Mouse (Mus musculus): ENCODE data around the gene Cacna2d2. TPM values are rescaled to one million over a fixed set of nuclear protein-coding genes. Genes with fewer than 3 reads are reported as not detected.

Gene Cacna2d2
- polyA plus RNA-seq, 1 experiment from 2014 or later, result 1.1 TPM

DNA sequence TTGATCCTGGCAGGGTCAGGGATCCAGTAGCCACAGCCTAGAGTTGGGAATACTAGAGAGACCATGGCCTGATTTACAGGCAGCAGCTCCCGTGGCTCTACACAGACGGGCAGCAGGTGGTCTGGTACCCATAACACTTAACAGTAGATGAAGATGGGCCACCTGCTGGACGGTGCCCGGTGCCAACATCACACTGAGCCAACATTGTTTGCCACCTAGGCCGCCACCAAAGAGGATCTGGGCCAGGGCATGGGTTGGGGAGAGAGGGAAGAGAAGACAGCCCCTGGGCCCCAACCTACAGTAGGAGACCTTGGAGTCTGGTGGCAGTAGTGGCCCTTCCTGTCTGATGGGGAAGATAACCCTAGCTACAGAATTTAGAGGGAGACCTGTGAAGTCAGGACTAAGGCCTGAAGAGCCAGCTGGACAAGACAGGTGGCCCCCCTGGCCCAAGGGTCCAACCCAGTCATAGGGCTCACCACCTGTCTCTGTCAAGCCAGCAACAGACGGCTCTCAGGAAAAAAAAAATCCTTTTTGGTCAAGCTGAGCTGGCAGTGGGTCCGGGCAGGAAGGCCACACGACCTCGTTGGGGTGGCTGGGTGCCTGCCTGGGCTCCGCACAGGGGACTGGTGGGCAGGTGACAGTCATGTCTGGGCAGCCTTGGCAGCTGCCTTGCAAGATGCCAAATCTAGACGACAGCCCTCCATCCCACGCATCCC is 102.9 kb downstream of the Cacna2d2 start:
- H3K27ac ChIP-seq, result no peak overlapping the region
- H3K36me3 ChIP-seq, result no peaks in the 10 kb centered on the region
- no peaks in the 10 kb centered on the region for H3K9me3 ChIP-seq
- H3K4me2 ChIP-seq (replicated peaks), result no peak overlapping the region
- no peak overlapping the region for H3K4me3 ChIP-seq
- H3K27me3 ChIP-seq, result 0 out of 2 replicates have a peak, but pooled peaks cover 7% of the 10 kb centered on the region
- H3K4me1 ChIP-seq, result peaks cover 4% of the 10 kb centered on the region; the same call in 1 of the 2 replicates
- H3K9ac ChIP-seq, result no peak overlapping the region
- 90% methylated on average over 12 of the region's 12 CpGs for WGBS
- no peak for ATAC-seq (ENCODE audit: insufficient number of reproducible peaks, insufficient read depth, low FRiP score, low TSS enrichment)

DNA sequence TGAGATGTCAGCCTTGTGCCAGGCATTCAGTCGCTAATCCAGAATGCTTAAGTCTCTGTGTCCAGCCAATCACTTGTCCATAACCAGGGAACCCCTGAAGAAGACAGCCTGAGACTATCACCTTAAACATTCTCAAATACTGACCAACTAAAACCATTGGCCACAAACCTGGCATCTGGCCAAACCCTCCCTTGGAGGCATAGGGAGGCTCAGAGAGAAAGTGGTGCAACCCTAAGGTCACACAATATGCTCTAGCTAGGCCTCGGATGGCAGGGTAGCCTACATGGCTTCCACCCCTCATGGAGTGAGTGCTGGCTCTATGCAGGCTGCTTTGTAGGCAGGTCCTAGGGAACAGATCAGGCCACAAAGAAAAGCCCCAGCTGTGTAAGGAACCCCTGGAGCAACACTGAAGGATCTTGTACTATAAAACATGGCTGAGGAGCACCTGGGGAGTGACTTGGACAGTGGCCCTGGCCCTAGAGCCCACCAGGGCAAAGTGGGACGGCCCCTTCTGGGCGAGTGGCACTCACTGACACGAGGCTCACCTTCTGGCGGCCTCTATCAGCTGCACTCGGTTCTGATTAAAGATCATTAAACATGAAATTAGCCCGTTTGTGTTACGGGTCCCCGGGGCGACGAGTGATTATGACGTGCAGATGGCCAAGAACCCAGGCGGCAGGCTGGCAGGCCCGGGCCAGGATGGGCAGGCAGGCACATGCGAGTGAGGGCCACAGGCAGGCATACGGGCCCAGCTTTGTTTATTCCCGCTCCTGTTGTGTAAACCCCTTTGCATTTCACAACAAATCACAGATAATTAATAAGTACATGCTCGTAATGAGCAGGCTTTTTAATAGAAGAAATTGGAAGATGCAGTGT is 105.5 kb downstream of the Cacna2d2 start:
- Histone ChIP-seq H3K9me3 (no peaks in the 10 kb centered on the region), H3K4me1 (peaks cover 23% of the 10 kb centered on the region), H3K27ac (no peak overlapping the region), H3K36me3 (no peaks in the 10 kb centered on the region), H3K4me2 (replicated peaks) (no peak overlapping the region), H3K9ac (no peak overlapping the region), H3K4me3 (no peak overlapping the region), H3K27me3 (0 out of 2 replicates have a peak, but pooled peaks cover 7% of the 10 kb centered on the region)
- no peak for ATAC-seq (ENCODE audit: insufficient number of reproducible peaks, insufficient read depth, low FRiP score, low TSS enrichment)
- WGBS, result 67% methylated on average over 19 of the region's 19 CpGs

GRCm38 (mm10) chr9:107508266-107508665 is 108.9 kb downstream of the Cacna2d2 start:
- WGBS, result 43% methylated on average over 10 of the region's 10 CpGs
- no peak overlapping the region for H3K9ac ChIP-seq
- H3K36me3 ChIP-seq, result no peaks in the 10 kb centered on the region
- H3K27ac ChIP-seq, result no peak overlapping the region
- H3K4me3 ChIP-seq, result no peak overlapping the region
- H3K27me3 ChIP-seq, result 0 out of 2 replicates have a peak, but pooled peaks cover 7% of the 10 kb centered on the region
- no peak overlapping the region for H3K4me2 ChIP-seq (replicated peaks)
- no peaks in the 10 kb centered on the region for H3K9me3 ChIP-seq
- H3K4me1 ChIP-seq, result peaks cover 46% of the 10 kb centered on the region
- ATAC-seq (ENCODE audit: insufficient number of reproducible peaks, insufficient read depth, low FRiP score, low TSS enrichment), result no peak

DNA sequence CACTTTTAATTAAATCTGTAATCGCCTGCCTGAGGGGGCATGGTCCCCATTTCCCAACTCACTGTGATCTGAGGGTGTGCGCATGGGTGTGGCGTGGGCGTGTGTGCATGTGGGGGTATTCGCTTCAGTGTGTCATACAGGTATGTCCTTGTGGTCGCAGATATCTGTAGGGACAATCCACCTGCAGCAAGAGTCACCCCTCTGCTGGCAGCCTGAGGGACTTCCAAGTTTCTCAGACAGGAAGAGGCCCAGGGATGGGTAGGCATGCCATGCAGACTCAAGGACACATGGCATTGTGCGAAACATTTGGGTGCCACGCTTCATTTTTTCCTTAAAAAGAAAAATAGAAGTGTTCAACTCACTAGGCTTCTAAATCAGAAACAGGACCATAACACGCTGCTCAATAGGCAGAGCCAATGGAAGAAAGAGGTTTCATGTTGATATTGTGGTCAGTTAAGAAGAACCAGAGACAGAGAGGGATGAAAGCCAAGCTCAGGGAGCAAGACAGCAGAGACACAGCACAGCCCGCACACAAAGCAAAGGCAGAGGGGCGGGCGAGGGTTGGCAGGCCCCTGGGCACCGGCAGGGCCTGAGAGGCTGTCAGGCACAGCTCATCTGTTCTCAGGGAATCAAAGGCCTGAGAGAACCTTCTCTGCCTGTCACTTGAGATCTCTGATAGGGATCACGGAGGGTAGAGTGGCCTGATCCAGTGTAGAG is 111.1 kb downstream of the Cacna2d2 start:
- H3K4me1 ChIP-seq, result peaks cover 45% of the 10 kb centered on the region
- H3K27me3 ChIP-seq, result 0 out of 2 replicates have a peak, but pooled peaks cover 7% of the 10 kb centered on the region
- no peaks in the 10 kb centered on the region for H3K36me3 ChIP-seq
- no peak for ATAC-seq (ENCODE audit: insufficient number of reproducible peaks, insufficient read depth, low FRiP score, low TSS enrichment)
- H3K9me3 ChIP-seq, result no peaks in the 10 kb centered on the region
- no peak overlapping the region for H3K4me2 ChIP-seq (replicated peaks)
- peak overlapping the region; percentile 63 for H3K27ac ChIP-seq
- 74% methylated on average over 14 of the region's 14 CpGs for WGBS
- H3K9ac ChIP-seq, result 0 out of 2 replicates have a peak overlapping the region, but pooled peaks have one; percentile 2
- no peak overlapping the region for H3K4me3 ChIP-seq

DNA sequence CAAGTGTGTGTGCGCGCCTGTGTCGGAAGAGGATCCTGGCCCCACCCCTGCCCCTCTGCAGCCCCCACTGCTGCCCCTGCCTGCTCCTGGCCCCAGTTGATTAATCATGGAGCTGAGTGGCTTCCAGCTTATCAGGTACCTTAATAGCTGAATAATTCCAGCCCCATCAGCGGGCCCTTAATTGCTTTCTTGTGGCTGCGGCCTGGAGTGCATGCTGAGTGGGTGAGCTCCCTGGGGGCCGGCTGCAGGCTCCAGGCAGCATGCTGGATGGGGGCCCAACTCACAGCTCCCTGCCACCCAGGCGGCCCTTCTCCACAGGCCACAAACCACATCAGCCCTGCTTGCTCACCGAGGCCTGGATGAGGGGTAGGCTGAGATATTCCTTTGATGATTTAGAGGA is 112.0 kb downstream of the Cacna2d2 start:
- WGBS, result 47% methylated on average over 8 of the region's 8 CpGs
- no peak for ATAC-seq (ENCODE audit: insufficient number of reproducible peaks, insufficient read depth, low FRiP score, low TSS enrichment)

DNA sequence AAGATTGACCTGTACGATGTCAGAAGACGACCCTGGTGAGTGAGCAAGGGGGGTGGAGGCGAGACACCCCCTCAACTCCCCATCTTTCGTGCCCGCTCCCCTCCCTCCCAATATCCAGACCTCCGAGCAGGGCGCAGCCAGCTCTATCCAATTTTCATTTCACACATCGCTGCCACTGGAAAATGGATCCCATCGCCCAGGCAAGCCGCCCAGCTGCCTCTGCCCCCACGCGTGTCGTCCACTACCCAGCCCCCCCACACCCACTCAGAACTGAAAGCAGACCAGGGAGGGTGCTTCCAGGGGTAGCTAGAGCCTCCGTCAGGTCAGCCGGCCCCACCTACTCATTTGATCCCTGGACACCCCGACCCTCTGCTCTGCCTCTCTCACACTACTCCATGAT is 112.9 kb downstream of the Cacna2d2 start:
- Histone ChIP-seq H3K4me1 (peaks cover 42% of the 10 kb centered on the region), H3K36me3 (no peaks in the 10 kb centered on the region), H3K27ac (no peak overlapping the region), H3K27me3 (no peaks in the 10 kb centered on the region), H3K9ac (no peak overlapping the region), H3K9me3 (no peaks in the 10 kb centered on the region), H3K4me2 (replicated peaks) (no peak overlapping the region), H3K4me3 (no peak overlapping the region)
- ATAC-seq (ENCODE audit: insufficient number of reproducible peaks, insufficient read depth, low FRiP score, low TSS enrichment), result no peak
- 74% methylated on average over 16 of the region's 16 CpGs for WGBS

More for the DNA sequence above, 112.0 kb downstream of the Cacna2d2 start:
- H3K27ac ChIP-seq, result peak overlapping the region; percentile 63; the same call in 1 of the 2 replicates
- no peaks in the 10 kb centered on the region for H3K36me3 ChIP-seq
- H3K4me2 ChIP-seq (replicated peaks), result no peak overlapping the region
- H3K27me3 ChIP-seq, result 0 out of 2 replicates have a peak, but pooled peaks cover under 1% of the 10 kb centered on the region
- peaks cover 44% of the 10 kb centered on the region for H3K4me1 ChIP-seq
- H3K4me3 ChIP-seq, result no peak overlapping the region
- no peaks in the 10 kb centered on the region for H3K9me3 ChIP-seq
- H3K9ac ChIP-seq, result no peak overlapping the region

DNA sequence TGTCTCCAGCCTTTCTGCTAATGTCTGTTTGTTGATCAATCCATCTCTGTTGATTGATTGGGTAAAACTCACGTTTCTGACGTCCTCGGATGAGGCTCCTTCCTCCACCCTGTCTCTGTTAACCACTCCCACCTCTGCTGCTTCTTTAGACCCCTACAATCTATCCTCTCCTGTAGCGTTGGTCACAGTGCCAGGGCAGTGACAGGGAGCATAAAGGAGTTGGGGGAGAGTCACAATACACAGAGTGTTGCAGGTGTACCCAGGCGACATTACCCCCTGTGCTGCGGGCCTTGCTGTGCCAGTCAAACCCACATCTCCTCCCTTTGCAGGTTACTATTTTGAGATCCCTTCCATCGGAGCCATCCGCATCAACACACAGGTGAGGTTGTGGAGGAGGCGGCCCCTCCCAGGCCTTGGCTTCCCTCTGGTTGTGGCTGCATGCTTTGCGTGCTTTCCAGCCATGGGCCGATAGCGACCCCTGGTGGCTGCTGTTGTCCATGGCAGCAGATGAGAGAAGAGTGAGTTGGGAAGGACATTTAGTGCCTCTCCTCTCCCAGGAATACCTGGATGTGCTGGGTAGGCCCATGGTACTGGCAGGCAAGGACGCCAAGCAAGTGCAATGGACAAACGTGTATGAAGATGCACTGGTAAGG is 115.0 kb downstream of the Cacna2d2 start:
- 27% methylated on average over 14 of the region's 14 CpGs for WGBS
- H3K9ac ChIP-seq, result no peak overlapping the region
- H3K9me3 ChIP-seq, result no peaks in the 10 kb centered on the region
- H3K4me1 ChIP-seq, result peaks cover 25% of the 10 kb centered on the region
- ATAC-seq (ENCODE audit: insufficient number of reproducible peaks, insufficient read depth, low FRiP score, low TSS enrichment), result no peak
- no peak overlapping the region for H3K4me3 ChIP-seq
- no peak overlapping the region for H3K27ac ChIP-seq
- H3K4me2 ChIP-seq (replicated peaks), result no peak overlapping the region
- no peaks in the 10 kb centered on the region for H3K27me3 ChIP-seq
- no peaks in the 10 kb centered on the region for H3K36me3 ChIP-seq

DNA sequence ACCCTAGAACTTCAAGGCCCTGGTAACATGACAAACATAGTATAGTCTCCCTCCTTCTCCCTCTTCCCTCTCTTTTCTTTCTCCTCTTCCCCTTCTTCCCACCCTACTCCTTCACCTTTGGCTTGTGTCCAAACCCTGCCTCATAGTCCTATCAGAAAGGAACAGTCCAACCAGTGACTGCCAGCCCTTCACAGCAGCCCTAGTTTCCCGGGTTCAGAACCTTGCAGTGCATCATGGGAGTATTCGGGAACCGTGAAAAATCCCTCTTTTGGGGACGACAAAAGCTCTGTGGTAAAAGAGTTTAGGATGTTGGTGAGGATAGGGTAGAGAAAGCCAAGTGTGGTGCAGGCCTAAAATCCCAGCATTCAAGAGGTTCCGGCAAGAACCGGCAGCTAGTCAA is 120.9 kb downstream of the Cacna2d2 start:
- H3K27ac ChIP-seq, result no peak overlapping the region
- no peak overlapping the region for H3K4me3 ChIP-seq
- 65% methylated on average over 6 of the region's 6 CpGs for WGBS
- H3K4me1 ChIP-seq, result peaks cover 22% of the 10 kb centered on the region
- no peak overlapping the region for H3K9ac ChIP-seq
- no peaks in the 10 kb centered on the region for H3K9me3 ChIP-seq
- no peak for ATAC-seq (ENCODE audit: insufficient number of reproducible peaks, insufficient read depth, low FRiP score, low TSS enrichment)
- peaks cover 17% of the 10 kb centered on the region for H3K27me3 ChIP-seq
- no peak overlapping the region for H3K4me2 ChIP-seq (replicated peaks)
- H3K36me3 ChIP-seq, result no peaks in the 10 kb centered on the region

DNA sequence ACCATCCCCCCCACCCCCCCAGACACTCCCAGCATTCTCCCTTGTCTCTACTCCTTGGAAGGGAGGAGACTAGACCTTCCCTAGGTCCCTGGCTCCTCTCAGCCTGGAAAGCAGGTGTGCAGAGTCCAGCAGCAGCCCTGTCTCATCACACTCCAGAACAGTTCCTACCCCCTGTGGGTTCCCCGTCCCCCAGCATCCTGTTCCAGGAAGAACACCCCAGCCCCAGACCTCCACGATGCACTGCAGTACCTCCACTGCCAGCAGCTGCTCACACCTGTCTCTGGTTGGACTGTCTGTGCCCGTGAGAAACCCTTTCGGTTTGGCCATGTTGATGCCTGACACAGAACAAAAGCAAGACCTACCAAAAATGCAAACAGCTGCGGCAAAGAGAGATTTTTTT is 121.8 kb downstream of the Cacna2d2 start:
- 51% methylated on average over 5 of the region's 5 CpGs for WGBS
- Histone ChIP-seq H3K9me3 (no peaks in the 10 kb centered on the region), H3K9ac (no peak overlapping the region), H3K27me3 (peaks cover 26% of the 10 kb centered on the region), H3K36me3 (no peaks in the 10 kb centered on the region), H3K4me2 (replicated peaks) (no peak overlapping the region), H3K4me3 (no peak overlapping the region), H3K27ac (peak overlapping the region; percentile 24; the same call in 1 of the 2 replicates), H3K4me1 (peaks cover 23% of the 10 kb centered on the region)
- no peak for ATAC-seq (ENCODE audit: insufficient number of reproducible peaks, insufficient read depth, low FRiP score, low TSS enrichment)

DNA sequence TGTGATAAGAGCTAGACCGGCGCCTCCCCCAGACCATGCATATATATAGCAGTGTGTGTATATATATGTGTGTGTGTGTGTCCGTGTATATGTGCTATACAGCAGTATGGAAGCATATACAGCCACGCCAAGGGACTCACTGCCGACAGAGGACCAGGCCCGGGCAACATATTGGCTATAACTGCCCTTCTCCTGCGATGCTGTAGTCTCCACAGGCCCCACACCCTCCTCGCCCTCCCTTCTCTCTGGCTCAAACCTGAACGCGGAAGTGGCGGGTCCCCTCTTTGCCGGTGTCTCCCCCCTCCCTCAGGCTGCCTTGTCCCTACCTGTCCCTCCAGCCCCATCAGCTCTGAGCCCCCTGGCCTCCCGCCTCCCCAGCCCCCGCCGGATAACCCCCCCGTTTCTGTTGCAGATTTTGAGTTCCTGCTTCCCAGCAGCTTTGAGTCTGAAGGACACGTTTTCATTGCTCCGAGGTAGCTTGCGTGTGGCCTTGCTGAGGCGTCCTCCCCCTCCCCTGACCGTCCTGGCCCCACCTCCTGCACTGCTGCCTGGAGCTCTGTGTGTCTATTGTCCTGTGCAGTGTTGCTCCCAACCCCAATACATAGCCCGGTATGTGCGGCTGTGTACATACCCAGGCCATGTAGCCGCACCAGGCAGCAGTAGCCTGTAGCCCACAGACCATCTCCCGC is 122.4 kb downstream of the Cacna2d2 start:
- peaks cover 33% of the 10 kb centered on the region for H3K27me3 ChIP-seq
- peak overlapping the region; percentile 36; the same call in 1 of the 2 replicates for H3K27ac ChIP-seq
- peaks cover 29% of the 10 kb centered on the region for H3K4me1 ChIP-seq
- 15% methylated on average over 25 of the region's 25 CpGs for WGBS
- peak; percentile 63; the same call in 1 of the 2 replicates for ATAC-seq (ENCODE audit: insufficient number of reproducible peaks, insufficient read depth, low FRiP score, low TSS enrichment)
- H3K4me2 ChIP-seq (replicated peaks), result peak overlapping the region; percentile 44
- H3K36me3 ChIP-seq, result no peaks in the 10 kb centered on the region
- peak overlapping the region; percentile 19; the same call in 1 of the 2 replicates for H3K9ac ChIP-seq
- no peaks in the 10 kb centered on the region for H3K9me3 ChIP-seq
- 0 out of 2 replicates have a peak overlapping the region, but pooled peaks have one; percentile 5 for H3K4me3 ChIP-seq
